Mouse (Mus musculus) MEL (cell line): ENCODE data around the gene Man2b2. TPM values are rescaled to one million over a fixed set of nuclear protein-coding genes. Genes with fewer than 3 reads are reported as not detected.

Source experiments
- DNase-seq: peaks from one replicate; pipeline ENCODE4 v3.0.0; 2011; ENCODE audit warnings: low read depth, low spot score
- H3K27ac ChIP-seq: 2 replicates; pipeline ENCODE4 v1.5.1; 2012; ENCODE audit warnings: low read depth, mild to moderate bottlenecking, control low read depth, low read length, moderate library complexity; ENCODE audit not compliant: control insufficient read depth
- H3K27me3 ChIP-seq, 2 experiments: fragments of 150-350 bp in 1 of 2; sonication (generic) in 1 of 2; 2 replicates each; pipeline ENCODE4 v1.6.1; 2012; ENCODE audit warnings: low read length in 2 of 2, mild to moderate bottlenecking in 2 of 2, improper control_type of control experiment in 1 of 2, moderate library complexity in 1 of 2; ENCODE audit not compliant: insufficient read depth in 2 of 2, control insufficient read depth in 1 of 2
- H3K36me3 ChIP-seq, 2 experiments: 2 replicates each; pipeline ENCODE4 v1.6.1; 2012 to 2014; ENCODE audit warnings: low read length in 2 of 2, improper control_type of control experiment in 1 of 2, inconsistent platforms in 1 of 2, mild to moderate bottlenecking in 1 of 2; ENCODE audit not compliant: insufficient read depth in 2 of 2, control insufficient read depth in 1 of 2
- H3K4me1 ChIP-seq, 2 experiments: fragments of 150-350 bp in 1 of 2; sonication (generic) in 1 of 2; 2 replicates each; pipeline ENCODE4 v1.6.1; 2012; ENCODE audit warnings: low read length in 2 of 2, improper control_type of control experiment in 1 of 2, mild to moderate bottlenecking in 1 of 2; ENCODE audit not compliant: insufficient read depth in 2 of 2, control insufficient read depth in 1 of 2
- H3K4me3 ChIP-seq, 2 experiments: fragments of 150-350 bp in 1 of 2; sonication (generic) in 1 of 2; 2 replicates each; pipeline ENCODE4 v1.5.1; 2012; ENCODE audit warnings: low read depth in 2 of 2, low read length in 2 of 2, mild to moderate bottlenecking in 2 of 2, moderate library complexity in 2 of 2, control low read depth in 1 of 2, improper control_type of control experiment in 1 of 2; ENCODE audit not compliant: control insufficient read depth in 1 of 2, insufficient read depth in 1 of 2
- H3K79me2 ChIP-seq: 2 replicates; pipeline ENCODE4 v1.6.1; 2012; ENCODE audit warnings: mild to moderate bottlenecking, low read length, moderate library complexity; ENCODE audit not compliant: control insufficient read depth, poor library complexity, insufficient read depth
- H3K9ac ChIP-seq: 2 replicates; pipeline ENCODE4 v1.6.1; 2012; ENCODE audit warnings: low read depth, mild to moderate bottlenecking, control low read depth, low read length, moderate library complexity; ENCODE audit not compliant: control insufficient read depth, poor library complexity, severe bottlenecking
- H3K9me3 ChIP-seq: fragments of 150-350 bp; sonication (generic); replicated peaks from 2 replicates; pipeline ENCODE4 v1.6.1; 2012; ENCODE audit warnings: mild to moderate bottlenecking, low read length, improper control_type of control experiment, moderate library complexity; ENCODE audit not compliant: insufficient read depth
- BHLHE40 ChIP-seq: IDR thresholded peaks from 2 replicates; pipeline ENCODE4 v1.6.1; 2012; ENCODE audit warnings: low read depth, mild to moderate bottlenecking, inconsistent platforms, low read length, improper control_type of control experiment, borderline replicate concordance
- CHD2 ChIP-seq: IDR thresholded peaks from 2 replicates; pipeline ENCODE4 v1.6.1; 2011; ENCODE audit warnings: low read length, improper control_type of control experiment
- CTCF ChIP-seq, 3 experiments: IDR thresholded peaks in 2 of 3; conservative IDR thresholded peaks in 1 of 3; 2 replicates each; pipeline ENCODE4 v1.5.1; 2011 to 2012; ENCODE audit warnings: low read length in 3 of 3, low read depth in 2 of 3, mild to moderate bottlenecking in 2 of 3, improper control_type of control experiment in 1 of 3, inconsistent platforms in 1 of 3, mixed read lengths in 1 of 3, moderate library complexity in 1 of 3; ENCODE audit not compliant: control insufficient read depth in 1 of 3, insufficient read depth in 1 of 3, poor library complexity in 1 of 3, severe bottlenecking in 1 of 3
- E2F4 ChIP-seq: IDR thresholded peaks from 2 replicates; pipeline ENCODE4 v1.6.1; 2011; ENCODE audit warnings: low read depth, low read length, improper control_type of control experiment, borderline replicate concordance
- EP300 ChIP-seq, 2 experiments: IDR thresholded peaks; 2 replicates each; pipeline ENCODE4 v1.6.1; 2011; ENCODE audit warnings: improper control_type of control experiment in 2 of 2, low read length in 2 of 2, low read depth in 1 of 2, mild to moderate bottlenecking in 1 of 2
- ETS1 ChIP-seq: IDR thresholded peaks from 2 replicates; pipeline ENCODE4 v1.6.1; 2012; ENCODE audit warnings: low read depth, mild to moderate bottlenecking, inconsistent platforms, low read length, improper control_type of control experiment, moderate library complexity
- GATA1 ChIP-seq: IDR thresholded peaks from 2 replicates; pipeline ENCODE4 v1.6.1; 2011; ENCODE audit warnings: low read depth, low read length, improper control_type of control experiment
- HCFC1 ChIP-seq: IDR thresholded peaks from 2 replicates; pipeline ENCODE4 v1.6.1; 2012; ENCODE audit warnings: low read depth, mild to moderate bottlenecking, inconsistent platforms, low read length, improper control_type of control experiment, moderate library complexity
- KAT2A ChIP-seq: conservative IDR thresholded peaks from 2 replicates; pipeline ENCODE4 v1.6.1; 2012; ENCODE audit warnings: low read depth, low read length, improper control_type of control experiment, inconsistent platforms
- MAFK ChIP-seq: IDR thresholded peaks from 2 replicates; pipeline ENCODE4 v1.6.1; 2011; ENCODE audit warnings: low read depth, mild to moderate bottlenecking, low read length, improper control_type of control experiment, borderline replicate concordance
- MYB ChIP-seq: IDR thresholded peaks from 2 replicates; pipeline ENCODE4 v1.6.1; 2011; ENCODE audit warnings: mild to moderate bottlenecking, low read depth, low read length, improper control_type of control experiment
- MYC ChIP-seq: IDR thresholded peaks from 2 replicates; pipeline ENCODE4 v1.6.1; 2011; ENCODE audit warnings: low read depth, mild to moderate bottlenecking, low read length, improper control_type of control experiment, moderate library complexity
- NELFE ChIP-seq: IDR thresholded peaks from 2 replicates; pipeline ENCODE4 v1.6.1; 2011; ENCODE audit warnings: low read depth, low read length, improper control_type of control experiment
- NRF1 ChIP-seq: IDR thresholded peaks from 2 replicates; pipeline ENCODE4 v1.6.1; 2014; ENCODE audit warnings: low read depth, mild to moderate bottlenecking, inconsistent platforms, low read length, improper control_type of control experiment, moderate library complexity; ENCODE audit not compliant: poor library complexity, insufficient read depth, severe bottlenecking
- POLR2A ChIP-seq, 2 experiments: IDR thresholded peaks; 2 replicates each; pipeline ENCODE4 v1.6.1; 2011 to 2012; ENCODE audit warnings: low read length in 2 of 2, mild to moderate bottlenecking in 2 of 2, control low read depth in 1 of 2, improper control_type of control experiment in 1 of 2, low read depth in 1 of 2, moderate library complexity in 1 of 2; ENCODE audit not compliant: control insufficient read depth in 1 of 2, insufficient read depth in 1 of 2, poor library complexity in 1 of 2
- POLR2AphosphoS2 ChIP-seq: IDR thresholded peaks from 2 replicates; pipeline ENCODE4 v1.6.1; 2011; ENCODE audit warnings: low read length, improper control_type of control experiment
- RAD21 ChIP-seq: IDR thresholded peaks from 2 replicates; pipeline ENCODE4 v1.6.1; 2011; ENCODE audit warnings: mild to moderate bottlenecking, low read depth, low read length, improper control_type of control experiment
- RCOR1 ChIP-seq: IDR thresholded peaks from 2 replicates; pipeline ENCODE4 v1.6.1; 2012; ENCODE audit warnings: low read depth, mild to moderate bottlenecking, inconsistent platforms, low read length, improper control_type of control experiment
- SIN3A ChIP-seq: IDR thresholded peaks from 2 replicates; pipeline ENCODE4 v1.6.1; 2012; ENCODE audit warnings: low read length, improper control_type of control experiment, inconsistent platforms
- SMC3 ChIP-seq: IDR thresholded peaks from 2 replicates; pipeline ENCODE4 v1.6.1; 2011; ENCODE audit warnings: low read depth, low read length, improper control_type of control experiment
- TAL1 ChIP-seq: IDR thresholded peaks from 2 replicates; pipeline ENCODE4 v1.6.1; 2012; ENCODE audit warnings: mild to moderate bottlenecking, inconsistent platforms, low read length, moderate library complexity, mixed read lengths
- TBP ChIP-seq: IDR thresholded peaks from 2 replicates; pipeline ENCODE4 v1.8.0; 2011; ENCODE audit warnings: low read depth, low read length, improper control_type of control experiment
- UBTF ChIP-seq: IDR thresholded peaks from 2 replicates; pipeline ENCODE4 v1.6.1; 2012; ENCODE audit warnings: low read depth, mild to moderate bottlenecking, inconsistent platforms, low read length, improper control_type of control experiment, moderate library complexity, borderline replicate concordance; ENCODE audit not compliant: insufficient read depth
- USF2 ChIP-seq, 2 experiments: IDR thresholded peaks; 2 replicates each; pipeline ENCODE4 v1.6.1; 2011 to 2012; ENCODE audit warnings: improper control_type of control experiment in 2 of 2, low read length in 2 of 2, borderline replicate concordance in 1 of 2, inconsistent platforms in 1 of 2, low read depth in 1 of 2, mild to moderate bottlenecking in 1 of 2; ENCODE audit not compliant: insufficient read depth in 1 of 2
- ZC3H11A ChIP-seq: IDR thresholded peaks from 2 replicates; pipeline ENCODE4 v1.6.1; 2012; ENCODE audit warnings: low read depth, mild to moderate bottlenecking, inconsistent platforms, low read length, improper control_type of control experiment
- ZKSCAN1 ChIP-seq: IDR thresholded peaks from 2 replicates; pipeline ENCODE4 v1.6.1; 2012; ENCODE audit warnings: low read depth, mild to moderate bottlenecking, inconsistent platforms, low read length, improper control_type of control experiment, moderate library complexity
- polyA plus RNA-seq, 2 experiments: library from polyadenylated mRNA; stranded (reverse) in 1 of 2; unstranded in 1 of 2; fragments of >175 nt in 1 of 2; fragments of >200 nt in 1 of 2; gene quantifications; 2 replicates each; pipeline versions ENCODE4 v1.2.1 to v1.2.4; 2012; ENCODE audit warnings: low replicate concordance in 2 of 2, low read depth in 1 of 2; ENCODE audit not compliant: insufficient read length in 2 of 2, insufficient read depth in 1 of 2, missing spikeins in 1 of 2
- total RNA-seq: library from RNA; depleted of rRNA; stranded (reverse); fragments of 300-350 nt; gene quantifications from 2 replicates; pipeline ENCODE4 v1.2.3, GENCODE M21; 2012

The Man2b2 gene
- total and polyA plus RNA-seq, 3 experiments: 9.3 to 37.1 TPM; not detected in 1

DNA sequence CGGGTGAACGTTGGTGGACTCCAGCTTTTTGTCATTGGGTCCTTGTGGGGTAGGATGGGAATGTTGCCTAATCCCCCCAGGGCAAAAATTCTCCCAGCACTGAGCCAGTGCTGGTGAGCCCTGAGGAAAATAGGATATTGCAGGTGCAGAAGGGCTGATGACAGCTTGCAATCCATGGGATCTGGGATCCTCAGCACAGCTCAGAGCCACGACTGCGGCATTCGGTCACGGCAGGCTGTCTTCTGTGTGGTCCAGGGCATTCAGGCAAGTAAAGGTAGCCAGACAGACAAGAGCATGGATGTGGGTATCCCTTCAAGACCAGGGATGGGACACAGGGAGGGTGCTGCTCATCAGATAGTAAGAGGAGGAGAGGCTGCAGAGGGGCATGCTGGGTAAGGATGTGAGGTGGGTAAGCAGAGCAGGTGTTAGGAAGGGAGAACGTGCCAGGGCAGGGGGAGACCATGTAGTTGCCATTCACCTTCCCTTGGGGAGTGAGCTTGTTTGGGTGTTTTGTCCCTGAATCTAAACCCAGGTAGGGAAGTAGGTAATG is 36.3 kb upstream of the Man2b2 start:
- no peak overlapping the region for H3K4me3 ChIP-seq
- H3K9ac ChIP-seq: no peak overlapping the region
- H3K79me2 ChIP-seq: no peaks in the 10 kb centered on the region
- H3K36me3 ChIP-seq: no peaks in the 10 kb centered on the region
- no peaks in the 10 kb centered on the region for H3K27me3 ChIP-seq
- no peak for DNase-seq
- TF ChIP-seq RCOR1 (no peak), NRF1 (no peak), POLR2A (IDR thresholded peaks at IDR 0.05; ENCODE audit: control insufficient read depth in 1 of 2, insufficient read depth in 1 of 2, low read depth in 1 of 2, low read length in 2 of 2, poor library complexity in 1 of 2) (no peak), E2F4 (no peak)
- TF ChIP-seq, all 39 proteins: peak for 0
- no peak overlapping the region for H3K27ac ChIP-seq
- no peaks in the 10 kb centered on the region for H3K4me1 ChIP-seq
- no peaks in the 10 kb centered on the region for H3K9me3 ChIP-seq

DNA sequence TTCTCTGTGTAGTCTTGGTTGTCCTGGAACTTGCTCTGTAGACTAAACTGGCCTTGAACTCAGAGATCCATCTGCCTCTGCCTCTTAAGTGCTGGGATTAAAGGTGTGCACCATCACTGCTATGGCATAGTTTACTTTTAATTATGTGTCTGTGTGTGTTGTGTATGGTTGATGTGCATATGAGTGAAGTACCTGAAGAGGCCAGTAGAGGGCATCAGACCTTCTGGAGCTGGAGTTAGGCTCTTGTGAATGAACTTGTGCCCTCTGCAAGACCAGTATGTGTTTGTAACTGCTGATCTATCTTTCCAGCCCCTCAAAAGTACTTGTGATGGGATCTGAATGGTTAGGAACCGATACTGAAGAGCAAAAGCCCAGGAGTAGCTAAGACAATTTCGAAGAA is 30.6 kb upstream of the Man2b2 start:
- Histone ChIP-seq H3K4me1 (no peaks in the 10 kb centered on the region), H3K9me3 (no peaks in the 10 kb centered on the region), H3K36me3 (no peaks in the 10 kb centered on the region), H3K27ac (no peak overlapping the region), H3K9ac (no peak overlapping the region), H3K79me2 (no peaks in the 10 kb centered on the region), H3K4me3 (no peak overlapping the region), H3K27me3 (no peaks in the 10 kb centered on the region)
- DNase-seq: peak; percentile 37
- peak; percentile 29 for TF ChIP-seq SMC3
- TF ChIP-seq UBTF: no peak
- no peak for TF ChIP-seq NELFE
- TF ChIP-seq TBP: no peak
- TF ChIP-seq CTCF (IDR thresholded peaks at IDR 0.05 in 2 of 3, conservative IDR thresholded peaks at IDR 0.05 in 1 of 3; ENCODE audit: control insufficient read depth in 1 of 3, insufficient read depth in 1 of 3, low read depth in 2 of 3, low read length in 3 of 3, poor library complexity in 1 of 3, severe bottlenecking in 1 of 3): peak; percentile 42 to 72 (median 53); a peak in 5 of 6 replicates
- no peak for TF ChIP-seq MAFK
- no peak for TF ChIP-seq MYB
- peak; percentile 18 for TF ChIP-seq RAD21

- H3K4me1 ChIP-seq: no peaks in the 10 kb centered on the region
- H3K27me3 ChIP-seq: no peaks in the 10 kb centered on the region
- H3K9me3 ChIP-seq: no peaks in the 10 kb centered on the region
- TF ChIP-seq EP300 (IDR thresholded peaks at IDR 0.05; ENCODE audit: low read depth in 1 of 2, low read length in 2 of 2): no peak
- no peak for TF ChIP-seq GATA1
- no peak for TF ChIP-seq POLR2AphosphoS2
- no peak for TF ChIP-seq E2F4
- no peak for TF ChIP-seq TAL1
- no peak for TF ChIP-seq ZC3H11A
- no peak for TF ChIP-seq ETS1
- no peak for TF ChIP-seq SIN3A
- no peak for TF ChIP-seq UBTF
- TF ChIP-seq MYB: no peak
- no peak for TF ChIP-seq HCFC1
- TF ChIP-seq CHD2: no peak
- no peak for TF ChIP-seq KAT2A
- no peak for TF ChIP-seq BHLHE40
- no peak for TF ChIP-seq USF2 (IDR thresholded peaks at IDR 0.05; ENCODE audit: borderline replicate concordance in 1 of 2, insufficient read depth in 1 of 2, low read depth in 1 of 2, low read length in 2 of 2)
- TF ChIP-seq MYC: no peak
- no peak for TF ChIP-seq ZKSCAN1
- no peak for TF ChIP-seq RCOR1
- no peak for TF ChIP-seq MAFK
- H3K36me3 ChIP-seq: no peaks in the 10 kb centered on the region
- H3K79me2 ChIP-seq: no peaks in the 10 kb centered on the region
- no peak overlapping the region for H3K9ac ChIP-seq
- H3K4me3 ChIP-seq: no peak overlapping the region
- DNase-seq: no peak
- H3K27ac ChIP-seq: no peak overlapping the region
These were observed 27.1 kb upstream of the Man2b2 start for GRCm38 (mm10) chr5:36857546-36857945.
